Mouse (Mus musculus) stomach, embryonic 16.5 days (tissue): Measurements from ENCODE around the gene Safb2. TPM values are rescaled to one million over a fixed set of nuclear protein-coding genes. Genes with fewer than 3 reads are reported as not detected.

Source experiments
- ATAC-seq: fragments of 200-750 bp; cut with Nextera tagmentation; 2 replicates; pipeline ENCODE4 v1.8.0; 2017; ENCODE audit warnings: moderate number of reproducible peaks, moderate TSS enrichment; ENCODE audit not compliant: insufficient read depth, low FRiP score
- H3K27ac ChIP-seq: fragments of 300-500 bp; sonication (generic); 2 replicates; pipeline ENCODE4 v1.5.1; 2014; ENCODE audit warnings: low read length
- H3K27me3 ChIP-seq: fragments of 300-500 bp; sonication (generic); 2 replicates; pipeline ENCODE4 v1.6.1; 2014; ENCODE audit warnings: low read length, control low read depth, mixed read lengths; ENCODE audit not compliant: control insufficient read depth, insufficient read depth
- H3K36me3 ChIP-seq: fragments of 300-500 bp; sonication (generic); 2 replicates; pipeline ENCODE4 v1.6.1; 2014; ENCODE audit warnings: low read length; ENCODE audit not compliant: control insufficient read depth, insufficient read depth
- H3K4me1 ChIP-seq: fragments of 300-500 bp; sonication (generic); 2 replicates; pipeline ENCODE4 v1.6.1; 2014; ENCODE audit warnings: low read length, control low read depth, mixed read lengths; ENCODE audit not compliant: control insufficient read depth, insufficient read depth
- H3K4me2 ChIP-seq: fragments of 300-500 bp; sonication (generic); 2 replicates; pipeline ENCODE4 v1.6.1; 2014; ENCODE audit warnings: low read depth, low read length, mixed read lengths
- H3K4me3 ChIP-seq: fragments of 300-500 bp; sonication (generic); replicated peaks from 2 replicates; pipeline ENCODE4 v1.5.1; 2014; ENCODE audit warnings: mild to moderate bottlenecking, low read length
- H3K9ac ChIP-seq: fragments of 300-500 bp; sonication (generic); 2 replicates; pipeline ENCODE4 v1.6.1; 2014; ENCODE audit warnings: low read length
- H3K9me3 ChIP-seq: fragments of 300-500 bp; sonication (generic); replicated peaks from 2 replicates; pipeline ENCODE4 v1.6.1; 2016; ENCODE audit warnings: low read length, control low read depth; ENCODE audit not compliant: control insufficient read depth
- WGBS: fragments of 180-500 bp; shearing (Covaris S2); extraction: QIAGEN DNeasy Blood & Tissue Kit; methylation state at CpG from one replicate; pipeline ENCODE4 v1.1.7; 2014; 5-methylcytosine and 5-hydroxymethylcytosine counted together
- polyA plus RNA-seq: library from polyadenylated mRNA; unstranded; fragments of >200 nt; fragmentation: Nextera tagmentation; extraction: Ambion mirVana; gene quantifications from 2 replicates; pipeline ENCODE4 v1.2.1, GENCODE M21; 2015

Gene Safb2
- polyA plus RNA-seq, 1 experiment from 2014 or later, result 55.0 TPM

- Histone ChIP-seq H3K27ac (peak within 1 kb of the TSS; percentile 85), H3K4me1 (peaks cover 5% of the 10 kb centered on the region; the same call in 1 of the 2 replicates), H3K27me3 (no peaks in the 10 kb centered on the region), H3K9ac (peak within 1 kb of the TSS; percentile 64), H3K36me3 (no peaks in the 10 kb centered on the region), H3K9me3 (no peaks in the 10 kb centered on the region), H3K4me3 (peak within 1 kb of the TSS; percentile 42), H3K4me2 (peak within 1 kb of the TSS; percentile 44)
- WGBS, result 57% methylated on average over 20 of the region's 20 CpGs
- peak; percentile 92 for ATAC-seq
Measured at GRCm38 (mm10) chr17:56554122-56554551, 30.2 kb downstream of the Safb2 start, which contains the start of gene Gm20219. TSS of gene Gm20219 (minus strand) at chr17:56554387.

GRCm38 (mm10) chr17:56552781-56553363, 31.5 kb downstream of the Safb2 start:
- Histone ChIP-seq H3K27me3 (no peaks in the 10 kb centered on the region), H3K4me3 (peak overlapping the region; percentile 42), H3K36me3 (no peaks in the 10 kb centered on the region), H3K9me3 (no peaks in the 10 kb centered on the region), H3K9ac (no peak overlapping the region), H3K4me1 (peaks cover 5% of the 10 kb centered on the region; the same call in 1 of the 2 replicates), H3K4me2 (peak overlapping the region; percentile 44), H3K27ac (no peak overlapping the region)
- no peak for ATAC-seq
- WGBS, result 64% methylated on average over 5 of the region's 5 CpGs

- 85% methylated on average over 6 of the region's 6 CpGs for WGBS
- Histone ChIP-seq H3K4me2 (no peak overlapping the region), H3K9ac (no peak overlapping the region), H3K4me3 (no peak overlapping the region), H3K9me3 (no peaks in the 10 kb centered on the region), H3K27me3 (no peaks in the 10 kb centered on the region), H3K36me3 (no peaks in the 10 kb centered on the region), H3K4me1 (peaks cover 5% of the 10 kb centered on the region; the same call in 1 of the 2 replicates), H3K27ac (peak overlapping the region; percentile 67; the same call in 1 of the 2 replicates)
- ATAC-seq, result no peak
Measured at GRCm38 (mm10) chr17:56551841-56552581, 32.4 kb downstream of the Safb2 start.

- Histone ChIP-seq H3K27ac (peak overlapping the region; percentile 67), H3K9me3 (no peaks in the 10 kb centered on the region), H3K9ac (0 out of 2 replicates have a peak overlapping the region, but pooled peaks have one; percentile 25), H3K36me3 (no peaks in the 10 kb centered on the region), H3K4me1 (peaks cover 5% of the 10 kb centered on the region; the same call in 1 of the 2 replicates), H3K4me2 (no peak overlapping the region), H3K27me3 (no peaks in the 10 kb centered on the region), H3K4me3 (no peak overlapping the region)
- 63% methylated on average over 12 of the region's 12 CpGs for WGBS
- ATAC-seq, result peak; percentile 18; the same call in 1 of the 2 replicates
Measured at GRCm38 (mm10) chr17:56550784-56551475, 33.5 kb downstream of the Safb2 start.

- Histone ChIP-seq H3K4me2 (no peak overlapping the region), H3K9me3 (no peaks in the 10 kb centered on the region), H3K36me3 (no peaks in the 10 kb centered on the region), H3K4me1 (peaks cover 5% of the 10 kb centered on the region; the same call in 1 of the 2 replicates), H3K4me3 (no peak overlapping the region), H3K9ac (no peak overlapping the region), H3K27ac (no peak overlapping the region), H3K27me3 (no peaks in the 10 kb centered on the region)
- ATAC-seq, result no peak
- WGBS, result 67% methylated on average over 4 of the region's 4 CpGs
Measured at GRCm38 (mm10) chr17:56548605-56549105, 35.7 kb downstream of the Safb2 start.

GRCm38 (mm10) chr17:56547846-56548604, 36.4 kb downstream of the Safb2 start:
- no peak for ATAC-seq
- Histone ChIP-seq H3K27me3 (no peaks in the 10 kb centered on the region), H3K36me3 (no peaks in the 10 kb centered on the region), H3K4me2 (no peak overlapping the region), H3K27ac (no peak overlapping the region), H3K9me3 (no peaks in the 10 kb centered on the region), H3K9ac (no peak overlapping the region), H3K4me1 (peaks cover 5% of the 10 kb centered on the region; the same call in 1 of the 2 replicates), H3K4me3 (no peak overlapping the region)
- WGBS, result 70% methylated on average over 9 of the region's 9 CpGs

- no peaks in the 10 kb centered on the region for H3K36me3 ChIP-seq
- H3K4me1 ChIP-seq, result peaks cover 5% of the 10 kb centered on the region; the same call in 1 of the 2 replicates
- H3K4me3 ChIP-seq, result no peak overlapping the region
- no peaks in the 10 kb centered on the region for H3K27me3 ChIP-seq
- H3K27ac ChIP-seq, result no peak overlapping the region
- ATAC-seq, result no peak
- 71% methylated on average over 17 of the region's 17 CpGs for WGBS
- no peaks in the 10 kb centered on the region for H3K9me3 ChIP-seq
- no peak overlapping the region for H3K9ac ChIP-seq
- H3K4me2 ChIP-seq, result no peak overlapping the region
Measured at GRCm38 (mm10) chr17:56547116-56547845, 37.1 kb downstream of the Safb2 start.

GRCm38 (mm10) chr17:56546576-56546975, 37.8 kb downstream of the Safb2 start:
- H3K27ac ChIP-seq, result no peak overlapping the region
- no peaks in the 10 kb centered on the region for H3K9me3 ChIP-seq
- 77% methylated on average over 5 of the region's 5 CpGs for WGBS
- no peak for ATAC-seq
- H3K4me1 ChIP-seq, result peaks cover 5% of the 10 kb centered on the region; the same call in 1 of the 2 replicates
- H3K4me3 ChIP-seq, result no peak overlapping the region
- no peak overlapping the region for H3K9ac ChIP-seq
- H3K4me2 ChIP-seq, result no peak overlapping the region
- H3K27me3 ChIP-seq, result no peaks in the 10 kb centered on the region
- H3K36me3 ChIP-seq, result no peaks in the 10 kb centered on the region
